In genomic region chr11:50345486-50345885, GRCm38 (mm10) we compare ENCODE assay signal across 22 mouse cellular contexts. TPM values are rescaled to one million over a fixed set of nuclear protein-coding genes. Genes with fewer than 3 reads are reported as not detected.
"Had no signal": no experiment of that assay in that cellular context is flagged by ENCODE, and none has a peak within 500 bp of the region (broad histone marks: within the 10 kb centered on the region; RNA-seq: fewer than 3 reads in every experiment).

No protein-coding gene starts in this region.

- H3K9ac ChIP-seq: lung, embryonic 14.5 days; midbrain, embryonic 12.5 days; neural tube, embryonic 13.5 days; neural tube, embryonic 15.5 days had no signal

- ATAC-seq: midbrain, embryonic 16.5 days had no signal

- H3K4me3 ChIP-seq: midbrain, embryonic 10.5 days; midbrain, embryonic 12.5 days; myocyte; neural tube, embryonic 13.5 days; neural tube, embryonic 15.5 days had no signal

- H3K27me3 ChIP-seq: midbrain, embryonic 12.5 days; neural tube, embryonic 13.5 days; neural tube, embryonic 15.5 days had no signal

- H3K4me1 ChIP-seq: midbrain, embryonic 10.5 days; midbrain, embryonic 12.5 days; neural tube, embryonic 13.5 days; neural tube, embryonic 15.5 days had no signal

- DNase-seq: lung, adult 18-20 months; lung, embryonic 14.5 days; lung, postnatal 10 days; lung, postnatal 4 days; midbrain, embryonic 14.5 days; retina, postnatal 1 day; right cerebral cortex, adult 18-20 months; right cerebral cortex, postnatal 25 days; right cerebral cortex, postnatal 4 days; spleen, adult 18-20 months; thymus, adult 18-20 months; thymus, postnatal 14 days; thymus, postnatal 36 days had no signal

- H3K9me3 ChIP-seq: midbrain, embryonic 10.5 days; midbrain, embryonic 12.5 days; neural tube, embryonic 13.5 days; neural tube, embryonic 15.5 days had no signal

- H3K4me2 ChIP-seq: lung, embryonic 14.5 days; midbrain, embryonic 12.5 days; neural tube, embryonic 13.5 days; neural tube, embryonic 15.5 days had no signal

- H3K27ac ChIP-seq: midbrain, embryonic 10.5 days; midbrain, embryonic 12.5 days; neural tube, embryonic 13.5 days; neural tube, embryonic 15.5 days had no signal

- H3K36me3 ChIP-seq: midbrain, embryonic 10.5 days; midbrain, embryonic 12.5 days; neural tube, embryonic 13.5 days; neural tube, embryonic 15.5 days had no signal

RNA-seq across cellular contexts. Expression of gene Cby3, which starts 8.8 kb away (rescaled TPM):
- polyA plus RNA-seq: liver, embryonic 16.5 days; midbrain, embryonic 12.5 days; myocyte; neural tube, embryonic 11.5 days; thymus, postnatal 0 days had no signal
